Mouse (Mus musculus) MEL (cell line): ENCODE data around the gene Jak3. TPM values are rescaled to one million over a fixed set of nuclear protein-coding genes. Genes with fewer than 3 reads are reported as not detected.

ENCODE experiments used
- DNase-seq: peaks from one replicate; pipeline ENCODE4 v3.0.0; 2011; ENCODE audit warnings: low read depth, low spot score
- H3K27ac ChIP-seq: 2 replicates; pipeline ENCODE4 v1.5.1; 2012; ENCODE audit warnings: low read depth, mild to moderate bottlenecking, control low read depth, low read length, moderate library complexity; ENCODE audit not compliant: control insufficient read depth
- H3K27me3 ChIP-seq, 2 experiments: fragments of 150-350 bp in 1 of 2; sonication (generic) in 1 of 2; 2 replicates each; pipeline ENCODE4 v1.6.1; 2012; ENCODE audit warnings: low read length in 2 of 2, mild to moderate bottlenecking in 2 of 2, improper control_type of control experiment in 1 of 2, moderate library complexity in 1 of 2; ENCODE audit not compliant: insufficient read depth in 2 of 2, control insufficient read depth in 1 of 2
- H3K36me3 ChIP-seq, 2 experiments: 2 replicates each; pipeline ENCODE4 v1.6.1; 2012 to 2014; ENCODE audit warnings: low read length in 2 of 2, improper control_type of control experiment in 1 of 2, inconsistent platforms in 1 of 2, mild to moderate bottlenecking in 1 of 2; ENCODE audit not compliant: insufficient read depth in 2 of 2, control insufficient read depth in 1 of 2
- H3K4me1 ChIP-seq, 2 experiments: fragments of 150-350 bp in 1 of 2; sonication (generic) in 1 of 2; 2 replicates each; pipeline ENCODE4 v1.6.1; 2012; ENCODE audit warnings: low read length in 2 of 2, improper control_type of control experiment in 1 of 2, mild to moderate bottlenecking in 1 of 2; ENCODE audit not compliant: insufficient read depth in 2 of 2, control insufficient read depth in 1 of 2
- H3K4me3 ChIP-seq, 2 experiments: fragments of 150-350 bp in 1 of 2; sonication (generic) in 1 of 2; 2 replicates each; pipeline ENCODE4 v1.5.1; 2012; ENCODE audit warnings: low read depth in 2 of 2, low read length in 2 of 2, mild to moderate bottlenecking in 2 of 2, moderate library complexity in 2 of 2, control low read depth in 1 of 2, improper control_type of control experiment in 1 of 2; ENCODE audit not compliant: control insufficient read depth in 1 of 2, insufficient read depth in 1 of 2
- H3K79me2 ChIP-seq: 2 replicates; pipeline ENCODE4 v1.6.1; 2012; ENCODE audit warnings: mild to moderate bottlenecking, low read length, moderate library complexity; ENCODE audit not compliant: control insufficient read depth, poor library complexity, insufficient read depth
- H3K9ac ChIP-seq: 2 replicates; pipeline ENCODE4 v1.6.1; 2012; ENCODE audit warnings: low read depth, mild to moderate bottlenecking, control low read depth, low read length, moderate library complexity; ENCODE audit not compliant: control insufficient read depth, poor library complexity, severe bottlenecking
- H3K9me3 ChIP-seq: fragments of 150-350 bp; sonication (generic); replicated peaks from 2 replicates; pipeline ENCODE4 v1.6.1; 2012; ENCODE audit warnings: mild to moderate bottlenecking, low read length, improper control_type of control experiment, moderate library complexity; ENCODE audit not compliant: insufficient read depth
- BHLHE40 ChIP-seq: IDR thresholded peaks from 2 replicates; pipeline ENCODE4 v1.6.1; 2012; ENCODE audit warnings: low read depth, mild to moderate bottlenecking, inconsistent platforms, low read length, improper control_type of control experiment, borderline replicate concordance
- CHD1 ChIP-seq: IDR thresholded peaks from 2 replicates; pipeline ENCODE4 v1.6.1; 2012; ENCODE audit warnings: low read depth, mild to moderate bottlenecking, inconsistent platforms, low read length, improper control_type of control experiment
- CHD2 ChIP-seq: IDR thresholded peaks from 2 replicates; pipeline ENCODE4 v1.6.1; 2011; ENCODE audit warnings: low read length, improper control_type of control experiment
- CTCF ChIP-seq, 3 experiments: IDR thresholded peaks in 2 of 3; conservative IDR thresholded peaks in 1 of 3; 2 replicates each; pipeline ENCODE4 v1.5.1; 2011 to 2012; ENCODE audit warnings: low read length in 3 of 3, low read depth in 2 of 3, mild to moderate bottlenecking in 2 of 3, improper control_type of control experiment in 1 of 3, inconsistent platforms in 1 of 3, mixed read lengths in 1 of 3, moderate library complexity in 1 of 3; ENCODE audit not compliant: control insufficient read depth in 1 of 3, insufficient read depth in 1 of 3, poor library complexity in 1 of 3, severe bottlenecking in 1 of 3
- E2F4 ChIP-seq: IDR thresholded peaks from 2 replicates; pipeline ENCODE4 v1.6.1; 2011; ENCODE audit warnings: low read depth, low read length, improper control_type of control experiment, borderline replicate concordance
- ELF1 ChIP-seq: IDR thresholded peaks from 2 replicates; pipeline ENCODE4 v1.6.1; 2014; ENCODE audit warnings: low read depth, mild to moderate bottlenecking, inconsistent platforms, low read length, improper control_type of control experiment, moderate library complexity
- EP300 ChIP-seq, 2 experiments: IDR thresholded peaks; 2 replicates each; pipeline ENCODE4 v1.6.1; 2011; ENCODE audit warnings: improper control_type of control experiment in 2 of 2, low read length in 2 of 2, low read depth in 1 of 2, mild to moderate bottlenecking in 1 of 2
- ETS1 ChIP-seq: IDR thresholded peaks from 2 replicates; pipeline ENCODE4 v1.6.1; 2012; ENCODE audit warnings: low read depth, mild to moderate bottlenecking, inconsistent platforms, low read length, improper control_type of control experiment, moderate library complexity
- GABPA ChIP-seq: IDR thresholded peaks from 2 replicates; pipeline ENCODE4 v1.6.1; 2012; ENCODE audit warnings: low read depth, mild to moderate bottlenecking, inconsistent platforms, low read length, improper control_type of control experiment, moderate library complexity
- GATA1 ChIP-seq: IDR thresholded peaks from 2 replicates; pipeline ENCODE4 v1.6.1; 2011; ENCODE audit warnings: low read depth, low read length, improper control_type of control experiment
- HCFC1 ChIP-seq: IDR thresholded peaks from 2 replicates; pipeline ENCODE4 v1.6.1; 2012; ENCODE audit warnings: low read depth, mild to moderate bottlenecking, inconsistent platforms, low read length, improper control_type of control experiment, moderate library complexity
- JUND ChIP-seq: IDR thresholded peaks from 2 replicates; pipeline ENCODE4 v1.6.1; 2011; ENCODE audit warnings: low read depth, mild to moderate bottlenecking, improper control_type of control experiment, low read length
- KAT2A ChIP-seq: conservative IDR thresholded peaks from 2 replicates; pipeline ENCODE4 v1.6.1; 2012; ENCODE audit warnings: low read depth, low read length, improper control_type of control experiment, inconsistent platforms
- MAFK ChIP-seq: IDR thresholded peaks from 2 replicates; pipeline ENCODE4 v1.6.1; 2011; ENCODE audit warnings: low read depth, mild to moderate bottlenecking, low read length, improper control_type of control experiment, borderline replicate concordance
- MAX ChIP-seq: IDR thresholded peaks from 2 replicates; pipeline ENCODE4 v1.6.1; 2011; ENCODE audit warnings: low read length, improper control_type of control experiment
- MAZ ChIP-seq: IDR thresholded peaks from 2 replicates; pipeline ENCODE4 v1.6.1; 2012; ENCODE audit warnings: low read depth, mild to moderate bottlenecking, inconsistent platforms, low read length, improper control_type of control experiment
- MEF2A ChIP-seq: IDR thresholded peaks from 2 replicates; pipeline ENCODE4 v1.6.1; 2014; ENCODE audit warnings: low read depth, mild to moderate bottlenecking, inconsistent platforms, low read length, improper control_type of control experiment; ENCODE audit not compliant: poor library complexity, insufficient replicate concordance, severe bottlenecking; ENCODE audit errors: extremely low read depth
- MXI1 ChIP-seq: IDR thresholded peaks from 2 replicates; pipeline ENCODE4 v1.6.1; 2011; ENCODE audit warnings: mild to moderate bottlenecking, low read depth, low read length, improper control_type of control experiment
- MYB ChIP-seq: IDR thresholded peaks from 2 replicates; pipeline ENCODE4 v1.6.1; 2011; ENCODE audit warnings: mild to moderate bottlenecking, low read depth, low read length, improper control_type of control experiment
- MYC ChIP-seq: IDR thresholded peaks from 2 replicates; pipeline ENCODE4 v1.6.1; 2011; ENCODE audit warnings: low read depth, mild to moderate bottlenecking, low read length, improper control_type of control experiment, moderate library complexity
- NELFE ChIP-seq: IDR thresholded peaks from 2 replicates; pipeline ENCODE4 v1.6.1; 2011; ENCODE audit warnings: low read depth, low read length, improper control_type of control experiment
- NRF1 ChIP-seq: IDR thresholded peaks from 2 replicates; pipeline ENCODE4 v1.6.1; 2014; ENCODE audit warnings: low read depth, mild to moderate bottlenecking, inconsistent platforms, low read length, improper control_type of control experiment, moderate library complexity; ENCODE audit not compliant: poor library complexity, insufficient read depth, severe bottlenecking
- POLR2A ChIP-seq, 2 experiments: IDR thresholded peaks; 2 replicates each; pipeline ENCODE4 v1.6.1; 2011 to 2012; ENCODE audit warnings: low read length in 2 of 2, mild to moderate bottlenecking in 2 of 2, control low read depth in 1 of 2, improper control_type of control experiment in 1 of 2, low read depth in 1 of 2, moderate library complexity in 1 of 2; ENCODE audit not compliant: control insufficient read depth in 1 of 2, insufficient read depth in 1 of 2, poor library complexity in 1 of 2
- POLR2AphosphoS2 ChIP-seq: IDR thresholded peaks from 2 replicates; pipeline ENCODE4 v1.6.1; 2011; ENCODE audit warnings: low read length, improper control_type of control experiment
- POLR2AphosphoS5 ChIP-seq: IDR thresholded peaks from 2 replicates; pipeline ENCODE4 v1.6.1; 2012; ENCODE audit warnings: low read depth, borderline replicate concordance, mild to moderate bottlenecking, inconsistent platforms, low read length, moderate library complexity, mixed read lengths
- RAD21 ChIP-seq: IDR thresholded peaks from 2 replicates; pipeline ENCODE4 v1.6.1; 2011; ENCODE audit warnings: mild to moderate bottlenecking, low read depth, low read length, improper control_type of control experiment
- RCOR1 ChIP-seq: IDR thresholded peaks from 2 replicates; pipeline ENCODE4 v1.6.1; 2012; ENCODE audit warnings: low read depth, mild to moderate bottlenecking, inconsistent platforms, low read length, improper control_type of control experiment
- SIN3A ChIP-seq: IDR thresholded peaks from 2 replicates; pipeline ENCODE4 v1.6.1; 2012; ENCODE audit warnings: low read length, improper control_type of control experiment, inconsistent platforms
- SMC3 ChIP-seq: IDR thresholded peaks from 2 replicates; pipeline ENCODE4 v1.6.1; 2011; ENCODE audit warnings: low read depth, low read length, improper control_type of control experiment
- TAL1 ChIP-seq: IDR thresholded peaks from 2 replicates; pipeline ENCODE4 v1.6.1; 2012; ENCODE audit warnings: mild to moderate bottlenecking, inconsistent platforms, low read length, moderate library complexity, mixed read lengths
- TBP ChIP-seq: IDR thresholded peaks from 2 replicates; pipeline ENCODE4 v1.8.0; 2011; ENCODE audit warnings: low read depth, low read length, improper control_type of control experiment
- TCF12 ChIP-seq: IDR thresholded peaks from 2 replicates; pipeline ENCODE4 v1.6.1; 2014; ENCODE audit warnings: low read depth, mild to moderate bottlenecking, inconsistent platforms, low read length, improper control_type of control experiment, moderate library complexity
- UBTF ChIP-seq: IDR thresholded peaks from 2 replicates; pipeline ENCODE4 v1.6.1; 2012; ENCODE audit warnings: low read depth, mild to moderate bottlenecking, inconsistent platforms, low read length, improper control_type of control experiment, moderate library complexity, borderline replicate concordance; ENCODE audit not compliant: insufficient read depth
- USF1 ChIP-seq: IDR thresholded peaks from 2 replicates; pipeline ENCODE4 v1.6.1; 2014; ENCODE audit warnings: low read depth, mild to moderate bottlenecking, inconsistent platforms, low read length, improper control_type of control experiment, moderate library complexity
- USF2 ChIP-seq, 2 experiments: IDR thresholded peaks; 2 replicates each; pipeline ENCODE4 v1.6.1; 2011 to 2012; ENCODE audit warnings: improper control_type of control experiment in 2 of 2, low read length in 2 of 2, borderline replicate concordance in 1 of 2, inconsistent platforms in 1 of 2, low read depth in 1 of 2, mild to moderate bottlenecking in 1 of 2; ENCODE audit not compliant: insufficient read depth in 1 of 2
- ZC3H11A ChIP-seq: IDR thresholded peaks from 2 replicates; pipeline ENCODE4 v1.6.1; 2012; ENCODE audit warnings: low read depth, mild to moderate bottlenecking, inconsistent platforms, low read length, improper control_type of control experiment
- ZKSCAN1 ChIP-seq: IDR thresholded peaks from 2 replicates; pipeline ENCODE4 v1.6.1; 2012; ENCODE audit warnings: low read depth, mild to moderate bottlenecking, inconsistent platforms, low read length, improper control_type of control experiment, moderate library complexity
- ZNF384 ChIP-seq: IDR thresholded peaks from 2 replicates; pipeline ENCODE4 v1.6.1; 2012; ENCODE audit warnings: low read depth, mild to moderate bottlenecking, inconsistent platforms, low read length, improper control_type of control experiment
- polyA plus RNA-seq, 2 experiments: library from polyadenylated mRNA; stranded (reverse) in 1 of 2; unstranded in 1 of 2; fragments of >175 nt in 1 of 2; fragments of >200 nt in 1 of 2; gene quantifications; 2 replicates each; pipeline versions ENCODE4 v1.2.1 to v1.2.4; 2012; ENCODE audit warnings: low replicate concordance in 2 of 2, low read depth in 1 of 2; ENCODE audit not compliant: insufficient read length in 2 of 2, insufficient read depth in 1 of 2, missing spikeins in 1 of 2
- total RNA-seq: library from RNA; depleted of rRNA; stranded (reverse); fragments of 300-350 nt; gene quantifications from 2 replicates; pipeline ENCODE4 v1.2.3, GENCODE M21; 2012

Gene Jak3
- total and polyA plus RNA-seq, 3 experiments, result 5.1 to 12.4 TPM; not detected in 1

GRCm38 (mm10) chr8:71702923-71703322 lies 26.8 kb downstream of the Jak3 start:
- peaks cover 10 to 21% of the 10 kb centered on the region in 2 experiments for H3K4me1 ChIP-seq
- H3K4me3 ChIP-seq, result peak overlapping the region; percentile 20 to 38
- peak overlapping the region; percentile 51; the same call in 1 of the 2 replicates for H3K9ac ChIP-seq
- H3K36me3 ChIP-seq, result peaks cover 0 to 8% of the 10 kb centered on the region in 2 experiments; a peak in 2 of 4 replicates
- H3K27ac ChIP-seq, result peak overlapping the region; percentile 39
- no peaks in the 10 kb centered on the region for H3K9me3 ChIP-seq
- no peaks in the 10 kb centered on the region for H3K79me2 ChIP-seq
- no peaks in the 10 kb centered on the region for H3K27me3 ChIP-seq
- peak; percentile 65 for DNase-seq
- TF ChIP-seq JUND, result no peak
- TF ChIP-seq ETS1, result peak; percentile 78
- TF ChIP-seq POLR2AphosphoS2, result no peak
- peak; percentile 14; the same call in 1 of the 2 replicates for TF ChIP-seq TAL1
- peak; percentile 66 to 71 for TF ChIP-seq EP300 (IDR thresholded peaks at IDR 0.05; ENCODE audit: low read depth in 1 of 2, low read length in 2 of 2)
- no peak for TF ChIP-seq ZC3H11A
- TF ChIP-seq CHD2, result no peak
- TF ChIP-seq ZKSCAN1, result no peak
- peak; percentile 62; the same call in 1 of the 2 replicates for TF ChIP-seq GATA1
- no peak for TF ChIP-seq POLR2A (IDR thresholded peaks at IDR 0.05; ENCODE audit: control insufficient read depth in 1 of 2, insufficient read depth in 1 of 2, low read depth in 1 of 2, low read length in 2 of 2, poor library complexity in 1 of 2)
- TF ChIP-seq MAZ, result no peak
- TF ChIP-seq CHD1, result no peak
- TF ChIP-seq MYB, result no peak
- no peak; the same call in 1 of the 2 replicates for TF ChIP-seq USF1
- no peak for TF ChIP-seq UBTF
- TF ChIP-seq USF2 (IDR thresholded peaks at IDR 0.05; ENCODE audit: borderline replicate concordance in 1 of 2, insufficient read depth in 1 of 2, low read depth in 1 of 2, low read length in 2 of 2), result no peak
- no peak for TF ChIP-seq MEF2A
- no peak for TF ChIP-seq NRF1
- TF ChIP-seq HCFC1, result no peak
- TF ChIP-seq ZNF384, result no peak
- TF ChIP-seq MAFK, result no peak
- TF ChIP-seq SIN3A, result peak; percentile 58
- TF ChIP-seq NELFE, result no peak
- TF ChIP-seq KAT2A, result no peak
- TF ChIP-seq ELF1, result no peak
- no peak for TF ChIP-seq POLR2AphosphoS5
- TF ChIP-seq TBP, result peak; percentile 21; the same call in 1 of the 2 replicates
- no peak for TF ChIP-seq E2F4
- no peak for TF ChIP-seq RAD21
- peak; percentile 55 for TF ChIP-seq TCF12
- TF ChIP-seq RCOR1, result no peak
- no peak; the same call in 1 of the 2 replicates for TF ChIP-seq SMC3
- TF ChIP-seq BHLHE40, result no peak
- no peak for TF ChIP-seq GABPA
- TF ChIP-seq MAX, result no peak
- no peak for TF ChIP-seq MYC
- TF ChIP-seq CTCF (IDR thresholded peaks at IDR 0.05 in 2 of 3, conservative IDR thresholded peaks at IDR 0.05 in 1 of 3; ENCODE audit: control insufficient read depth in 1 of 3, insufficient read depth in 1 of 3, low read depth in 2 of 3, low read length in 3 of 3, poor library complexity in 1 of 3, severe bottlenecking in 1 of 3), result peak in 1 of 3 experiments; percentile 23; a peak in 2 of 6 replicates
- TF ChIP-seq MXI1, result 0 out of 2 replicates have a peak, but pooled peaks have one; percentile 19
